Mouse (Mus musculus) embryonic fibroblast, embryonic 13.5 days (primary cell): Measurements from ENCODE around the gene Pid1.

ENCODE experiments used
- CTCF ChIP-seq: IDR thresholded peaks from 2 replicates; pipeline ENCODE4 v1.5.1; 2011; ENCODE audit warnings: mild to moderate bottlenecking, control low read depth, low read length, moderate library complexity, borderline replicate concordance; ENCODE audit not compliant: insufficient read depth
- POLR2A ChIP-seq: IDR thresholded peaks from 2 replicates; pipeline ENCODE4 v1.6.1; 2011; ENCODE audit warnings: low read depth, mild to moderate bottlenecking, control low read depth, low read length, moderate library complexity

- no peak for TF ChIP-seq CTCF
- no peak for TF ChIP-seq POLR2A
Measured at GRCm38 (mm10) chr1:84249772-84250338, 114.1 kb downstream of the Pid1 start.
